Mouse (Mus musculus) c-Kit-positive CD71-negative TER-119-negative erythroid progenitor cells, embryonic 14.5 days (primary cell): ENCODE results near the gene Celf5.

ENCODE experiments used
- DNase-seq: peaks from one replicate; pipeline ENCODE4 v3.0.0-alpha.2; 2013; ENCODE audit warnings: low read depth

The Celf5 gene

GRCm38 (mm10) chr10:81426897-81427296 lies 55.6 kb downstream of the Celf5 start:
- no peak for DNase-seq

DNA sequence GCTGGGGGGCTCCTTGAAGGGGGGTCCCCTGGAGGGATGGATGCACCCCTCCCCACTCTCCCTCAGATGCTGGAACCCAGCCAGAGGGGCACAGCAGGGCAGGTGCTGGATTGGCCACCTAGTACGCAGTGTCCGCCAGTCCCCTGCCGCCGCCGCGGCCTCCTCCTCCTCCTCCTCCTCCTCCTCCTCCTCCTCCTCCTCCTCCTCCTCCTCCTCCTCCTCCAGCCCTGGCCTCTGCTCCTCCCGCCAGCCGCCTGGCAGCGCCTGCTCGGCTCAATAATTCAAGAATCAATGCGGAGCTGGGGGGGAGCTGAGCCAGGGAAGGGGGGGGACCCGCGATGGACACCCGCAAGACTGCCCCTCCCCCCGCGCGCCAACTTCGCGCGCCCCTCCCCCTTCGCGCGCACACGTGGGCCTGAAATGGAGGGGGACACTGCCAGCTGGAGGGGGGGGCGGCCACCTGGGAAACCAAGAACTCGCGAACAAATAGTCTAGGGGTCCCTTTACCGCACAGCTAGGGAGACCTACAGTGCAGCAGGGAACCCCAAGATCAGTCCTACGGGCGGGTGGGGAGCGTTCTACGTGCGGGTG lies 56.3 kb downstream of the Celf5 start:
- no peak for DNase-seq

GRCm38 (mm10) chr10:81425236-81425850 lies 57.2 kb downstream of the Celf5 start:
- DNase-seq: no peak

GRCm38 (mm10) chr10:81424246-81425051 lies 58.1 kb downstream of the Celf5 start:
- DNase-seq: no peak

GRCm38 (mm10) chr10:81423476-81424245 lies 58.8 kb downstream of the Celf5 start:
- no peak for DNase-seq

DNA sequence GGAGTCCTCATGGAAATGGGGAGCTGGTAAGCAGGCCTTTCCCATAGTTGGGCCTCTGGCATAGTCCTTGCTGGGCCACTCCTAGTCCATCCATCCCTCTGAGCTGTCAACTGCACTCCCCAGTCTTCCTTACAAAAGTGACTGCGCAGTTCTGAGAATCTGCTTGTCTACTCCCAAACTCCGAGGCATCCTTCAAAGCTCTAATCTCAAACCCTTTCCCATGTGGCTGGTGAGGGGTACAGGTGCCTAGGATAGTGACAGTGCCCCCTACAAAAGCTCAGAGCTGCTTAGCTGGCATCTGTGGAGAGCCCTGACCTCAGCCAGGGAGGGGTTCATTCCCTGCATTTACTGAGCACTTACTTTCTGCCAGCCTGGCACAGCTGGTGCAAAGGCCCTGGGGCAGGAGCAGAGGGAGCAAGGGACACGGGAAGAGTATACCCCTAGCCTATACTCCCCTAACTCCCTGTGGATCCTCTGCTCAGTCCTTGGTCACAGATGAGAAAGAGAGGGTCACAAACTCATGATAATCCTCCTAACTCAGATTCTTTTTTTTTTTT lies 59.8 kb downstream of the Celf5 start:
- no peak for DNase-seq

DNA sequence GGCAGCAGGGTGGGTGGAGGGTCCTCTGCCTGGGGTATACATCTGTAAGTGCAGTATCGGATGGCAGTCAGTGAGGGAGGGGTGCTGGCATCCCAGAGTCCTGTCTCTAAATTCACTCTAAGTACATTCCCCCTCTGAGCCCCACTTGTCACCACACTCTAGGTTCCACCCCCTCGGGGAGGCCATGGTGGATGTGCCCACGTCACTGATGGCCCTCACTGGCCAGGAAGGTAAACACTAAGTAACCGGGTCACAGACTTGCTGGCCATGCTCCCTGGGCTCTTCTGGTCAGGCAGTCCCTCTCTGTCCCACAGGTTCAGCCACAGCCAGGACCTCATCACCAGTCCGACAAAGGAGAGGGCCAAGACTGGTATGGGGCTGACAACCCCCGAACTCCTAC lies 60.3 kb downstream of the Celf5 start:
- no peak for DNase-seq

DNA sequence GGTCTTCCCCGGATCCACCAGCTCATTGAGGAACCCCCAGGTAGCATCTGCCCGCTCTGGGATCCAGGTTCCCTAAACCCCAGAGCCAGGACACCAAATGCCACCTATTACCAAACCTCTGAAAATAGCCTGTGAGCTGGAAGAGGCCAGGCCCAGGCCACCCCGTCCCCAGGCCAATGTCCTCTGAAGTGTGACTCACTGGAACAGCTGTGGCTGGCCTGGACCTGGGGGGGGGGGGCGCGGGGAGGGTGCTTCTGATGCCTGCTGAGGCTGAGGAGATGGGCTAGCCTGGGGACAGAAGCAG lies 60.8 kb downstream of the Celf5 start:
- no peak for DNase-seq

DNA sequence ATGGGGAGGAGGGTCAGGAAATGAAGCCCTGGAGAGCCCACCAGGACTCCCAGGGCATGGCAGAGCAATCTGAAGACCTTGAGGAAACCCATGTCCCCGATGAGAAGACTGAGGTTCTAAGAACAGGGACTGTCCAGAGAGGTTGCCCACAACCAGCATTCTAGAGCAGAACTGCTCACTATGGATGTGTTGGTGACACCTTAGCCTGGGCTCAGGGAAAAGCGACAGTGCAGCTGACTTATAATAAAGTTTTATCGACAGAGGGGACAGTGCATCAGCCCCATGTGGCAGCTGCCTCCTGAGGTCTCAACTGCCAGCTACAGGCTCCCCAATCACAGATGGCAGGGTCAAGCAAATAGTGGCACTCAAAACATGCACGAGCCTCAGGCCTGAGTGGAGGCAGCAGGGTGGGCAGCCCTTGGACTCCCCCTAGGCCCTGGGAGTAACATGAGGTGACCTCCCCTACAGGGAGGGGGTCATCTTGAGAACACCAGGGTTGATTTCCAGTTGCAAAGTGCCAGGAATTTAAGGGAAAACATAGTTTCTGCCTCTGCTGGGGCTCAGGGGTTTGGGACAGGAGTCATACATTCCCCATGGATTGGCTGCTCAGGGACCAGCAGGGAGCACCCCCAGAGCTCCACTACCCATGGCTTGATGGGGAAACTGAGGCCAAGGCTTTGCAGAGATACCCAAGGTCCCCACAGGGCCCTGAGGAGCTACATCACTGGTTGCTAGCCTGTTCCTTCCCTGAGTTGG lies 61.3 kb downstream of the Celf5 start:
- no peak for DNase-seq

- DNase-seq: no peak
These were observed 62.2 kb downstream of the Celf5 start for GRCm38 (mm10) chr10:81420191-81420767.

- DNase-seq: no peak
These were observed 63.2 kb downstream of the Celf5 start for GRCm38 (mm10) chr10:81419111-81419928.

DNA sequence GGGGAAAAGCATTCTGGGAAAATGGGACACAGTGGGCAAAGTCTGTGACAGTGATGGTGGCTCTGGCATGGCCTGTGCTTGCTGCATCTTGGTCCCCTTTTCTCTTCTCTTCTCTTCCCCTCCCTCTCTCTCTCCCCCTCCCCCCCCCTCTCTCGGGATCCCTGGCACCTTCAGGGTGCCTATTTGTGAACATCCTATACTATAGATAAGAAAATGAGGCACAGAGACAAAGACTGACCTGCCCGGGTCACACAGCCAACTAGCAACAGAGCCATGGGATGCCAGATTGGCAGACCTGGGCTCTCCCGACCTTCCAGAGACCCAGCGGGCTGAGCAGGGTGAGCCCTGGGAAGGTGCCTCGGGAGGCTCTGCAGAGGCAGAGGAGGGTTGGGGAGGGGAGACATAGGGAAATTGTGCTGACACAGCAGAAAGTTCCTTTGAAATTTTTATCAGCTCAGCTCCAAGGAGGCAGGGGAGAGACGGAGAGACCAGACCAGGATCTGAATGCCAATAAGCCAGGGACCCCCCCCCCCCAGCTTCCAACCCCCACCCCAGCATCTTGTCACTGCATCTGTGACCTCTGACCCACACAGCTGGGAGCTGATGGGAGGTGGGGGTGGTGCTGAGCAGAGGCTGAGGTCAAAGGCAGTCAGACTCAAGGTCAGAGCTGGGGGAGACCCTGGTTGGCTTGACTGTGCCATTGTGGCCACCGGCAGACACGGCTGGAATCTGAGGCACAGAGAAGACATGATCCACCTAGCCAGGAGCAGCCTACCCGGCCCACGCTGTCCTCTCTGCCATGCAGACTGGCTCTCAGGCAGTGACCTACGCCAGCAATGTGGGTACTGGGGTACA lies 64.1 kb downstream of the Celf5 start:
- DNase-seq: no peak

DNA sequence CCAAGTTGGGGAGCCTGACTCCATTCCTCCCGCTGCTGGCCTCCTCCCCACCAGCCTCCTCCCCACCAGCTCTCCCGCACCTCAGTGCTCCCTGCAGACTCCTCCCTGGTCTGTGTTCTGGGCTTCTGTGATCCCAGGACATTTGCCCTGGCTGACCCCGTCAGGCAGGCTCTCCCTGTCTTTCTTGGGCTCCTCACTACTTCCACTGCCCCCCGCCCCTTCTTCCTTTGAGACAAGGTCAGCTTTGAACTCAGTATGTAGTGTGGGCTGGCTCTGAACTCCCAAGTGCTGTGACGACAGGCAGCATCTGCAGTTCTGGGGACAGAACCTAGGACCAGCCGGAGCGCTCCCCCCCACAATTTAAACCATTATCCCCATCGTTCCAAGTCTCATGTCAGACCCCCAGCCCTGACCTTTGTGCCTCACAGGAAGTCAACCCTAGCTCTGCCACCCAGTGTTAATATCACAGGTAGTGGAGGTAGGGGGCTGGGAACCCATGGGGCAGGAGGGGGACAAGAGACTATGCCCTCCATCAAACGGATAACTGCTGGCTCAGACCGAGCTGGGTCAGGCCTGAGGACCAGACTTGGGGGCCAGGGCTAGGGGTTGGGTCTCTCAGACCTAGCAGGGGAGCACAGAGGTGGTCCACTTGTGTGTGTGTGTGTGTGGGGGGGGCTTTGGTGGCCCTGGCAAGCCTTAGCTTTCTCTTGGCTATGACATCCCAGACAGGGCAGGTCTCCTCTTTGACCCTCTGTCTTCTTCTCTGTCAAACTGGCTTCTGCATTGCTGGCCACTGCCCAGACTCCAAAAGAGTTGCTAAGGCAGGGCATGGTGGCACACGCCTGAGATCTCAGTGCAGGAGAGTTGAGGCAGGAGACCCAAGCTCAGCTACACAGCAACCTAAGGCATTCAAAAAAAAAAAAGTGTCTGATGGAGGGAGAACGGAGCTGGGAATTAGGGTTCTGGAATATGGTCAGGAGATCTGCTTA lies 65.0 kb downstream of the Celf5 start:
- no peak for DNase-seq

GRCm38 (mm10) chr10:81416581-81417226 lies 65.8 kb downstream of the Celf5 start:
- no peak for DNase-seq

- DNase-seq: no peak
These were observed 66.8 kb downstream of the Celf5 start for GRCm38 (mm10) chr10:81415549-81416310.

DNA sequence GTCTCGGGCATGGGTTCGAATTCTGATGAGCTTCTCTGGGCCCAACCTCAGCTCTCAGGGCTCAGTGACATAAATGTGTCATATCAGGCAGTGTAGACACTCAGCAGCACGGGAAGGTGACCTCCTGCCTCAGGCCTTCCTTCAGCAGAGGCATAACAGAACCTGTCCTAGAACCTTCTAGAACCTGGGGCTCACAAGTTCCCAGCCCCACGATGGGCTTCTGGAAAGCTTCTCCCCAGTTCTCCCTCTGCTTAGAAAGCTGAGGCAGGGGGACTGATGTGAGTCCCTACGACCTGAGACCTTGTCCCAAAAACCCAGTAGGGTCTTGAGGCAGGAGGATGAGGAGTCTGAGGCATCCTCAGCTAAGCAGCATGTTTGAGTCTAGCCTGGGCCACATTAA lies 67.4 kb downstream of the Celf5 start:
- no peak for DNase-seq

DNA sequence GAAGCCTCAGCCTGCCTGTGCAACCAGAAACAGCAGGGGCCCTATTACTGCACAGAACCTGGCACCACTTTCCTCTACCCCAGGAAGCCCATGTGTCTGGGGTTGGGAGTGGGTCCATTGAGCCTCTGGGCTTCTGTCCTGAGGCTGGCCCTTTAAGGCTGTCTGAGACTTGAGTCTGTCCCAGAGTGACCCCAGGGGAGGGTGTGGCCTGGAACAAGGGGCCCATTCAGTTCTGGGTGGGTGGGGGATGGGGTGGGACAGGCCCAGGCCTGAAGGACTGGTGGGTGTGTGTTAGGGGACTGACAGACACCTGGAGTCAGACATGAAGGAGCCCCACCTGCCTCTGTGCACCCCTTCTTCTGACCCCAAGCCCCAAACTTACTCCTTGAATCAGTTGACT lies 67.8 kb downstream of the Celf5 start:
- no peak for DNase-seq
